Mouse (Mus musculus) midbrain, embryonic 14.5 days (tissue): ENCODE data around the gene Wdhd1. TPM values are rescaled to one million over a fixed set of nuclear protein-coding genes. Genes with fewer than 3 reads are reported as not detected.

Experiments
- ATAC-seq: fragments of 200-750 bp; cut with Nextera tagmentation; 2 replicates; pipeline ENCODE4 v1.8.0; 2017; ENCODE audit warnings: moderate number of reproducible peaks, moderate library complexity; ENCODE audit not compliant: low FRiP score, low TSS enrichment
- DNase-seq: peaks from one replicate; pipeline ENCODE4 v3.0.0-alpha.2; 2015
- H3K27ac ChIP-seq: fragments of 300-500 bp; sonication (generic); replicated peaks from 2 replicates; pipeline ENCODE4 v1.5.1; 2014; ENCODE audit warnings: mild to moderate bottlenecking, low read depth, low read length, moderate library complexity
- H3K27me3 ChIP-seq: fragments of 300-500 bp; sonication (generic); 2 replicates; pipeline ENCODE4 v1.6.1; 2014; ENCODE audit warnings: low read length, control low read depth, mixed read lengths; ENCODE audit not compliant: control insufficient read depth, insufficient read depth
- H3K36me3 ChIP-seq: fragments of 300-500 bp; sonication (generic); 2 replicates; pipeline ENCODE4 v1.6.1; 2014; ENCODE audit warnings: low read length, control low read depth; ENCODE audit not compliant: control insufficient read depth, insufficient read depth
- H3K4me1 ChIP-seq: fragments of 300-500 bp; sonication (generic); 2 replicates; pipeline ENCODE4 v1.6.1; 2014; ENCODE audit warnings: mild to moderate bottlenecking, antibody characterized with exemption, low read length, control low read depth; ENCODE audit not compliant: control insufficient read depth, insufficient read depth
- H3K4me2 ChIP-seq: fragments of 300-500 bp; sonication (generic); 2 replicates; pipeline ENCODE4 v1.6.1; 2014; ENCODE audit warnings: mild to moderate bottlenecking, low read length, moderate library complexity
- H3K4me3 ChIP-seq: fragments of 300-500 bp; sonication (generic); replicated peaks from 2 replicates; pipeline ENCODE4 v1.5.1; 2014; ENCODE audit warnings: low read depth, low read length
- H3K9ac ChIP-seq: fragments of 300-500 bp; sonication (generic); replicated peaks from 2 replicates; pipeline ENCODE4 v1.6.1; 2014; ENCODE audit warnings: mild to moderate bottlenecking, low read length, moderate library complexity
- H3K9me3 ChIP-seq: fragments of 300-500 bp; sonication (generic); 2 replicates; pipeline ENCODE4 v1.6.1; 2016; ENCODE audit warnings: low read length, control low read depth, mixed read lengths; ENCODE audit not compliant: control insufficient read depth
- WGBS: fragments of 180-500 bp; shearing (Covaris S2); extraction: QIAGEN DNeasy Blood & Tissue Kit; methylation state at CpG from one replicate; pipeline ENCODE4 v1.1.7; 2014; 5-methylcytosine and 5-hydroxymethylcytosine counted together
- polyA plus RNA-seq: library from polyadenylated mRNA; unstranded; fragments of >200 nt; fragmentation: Nextera tagmentation; extraction: Ambion mirVana; gene quantifications from 2 replicates; pipeline ENCODE4 v1.2.1, GENCODE M21; 2014

Gene Wdhd1
- polyA plus RNA-seq, 1 experiment from 2014 or later = 21.1 TPM

GRCm38 (mm10) chr14:47221567-47221966 is 55.1 kb downstream of the Wdhd1 start:
- Histone ChIP-seq H3K4me3 (no peak overlapping the region), H3K36me3 (no peaks in the 10 kb centered on the region), H3K27me3 (no peaks in the 10 kb centered on the region), H3K9me3 (no peaks in the 10 kb centered on the region), H3K27ac (no peak overlapping the region), H3K9ac (no peak overlapping the region), H3K4me1 (no peaks in the 10 kb centered on the region), H3K4me2 (no peak overlapping the region)
- no peak for DNase-seq
- WGBS = 85% methylated on average over 11 of the region's 11 CpGs
- ATAC-seq = no peak

- DNase-seq (no peak), ATAC-seq (no peak)
- no peak overlapping the region for H3K9ac ChIP-seq
- H3K4me3 ChIP-seq = no peak overlapping the region
- 82% methylated on average over 8 of the region's 8 CpGs for WGBS
- H3K4me2 ChIP-seq = no peak overlapping the region
- H3K4me1 ChIP-seq = no peaks in the 10 kb centered on the region
- no peaks in the 10 kb centered on the region for H3K9me3 ChIP-seq
- no peaks in the 10 kb centered on the region for H3K36me3 ChIP-seq
- no peaks in the 10 kb centered on the region for H3K27me3 ChIP-seq
- no peak overlapping the region for H3K27ac ChIP-seq
These were observed 56.2 kb downstream of the Wdhd1 start for GRCm38 (mm10) chr14:47220231-47221025.

- Histone ChIP-seq H3K4me1 (no peaks in the 10 kb centered on the region), H3K9me3 (no peaks in the 10 kb centered on the region), H3K27me3 (no peaks in the 10 kb centered on the region), H3K9ac (no peak overlapping the region), H3K4me2 (no peak overlapping the region), H3K36me3 (no peaks in the 10 kb centered on the region), H3K4me3 (no peak overlapping the region), H3K27ac (no peak overlapping the region)
- WGBS = 85% methylated on average over 9 of the region's 9 CpGs
- ATAC-seq (no peak), DNase-seq (no peak)
These were observed 57.7 kb downstream of the Wdhd1 start for GRCm38 (mm10) chr14:47218766-47219606.

DNA sequence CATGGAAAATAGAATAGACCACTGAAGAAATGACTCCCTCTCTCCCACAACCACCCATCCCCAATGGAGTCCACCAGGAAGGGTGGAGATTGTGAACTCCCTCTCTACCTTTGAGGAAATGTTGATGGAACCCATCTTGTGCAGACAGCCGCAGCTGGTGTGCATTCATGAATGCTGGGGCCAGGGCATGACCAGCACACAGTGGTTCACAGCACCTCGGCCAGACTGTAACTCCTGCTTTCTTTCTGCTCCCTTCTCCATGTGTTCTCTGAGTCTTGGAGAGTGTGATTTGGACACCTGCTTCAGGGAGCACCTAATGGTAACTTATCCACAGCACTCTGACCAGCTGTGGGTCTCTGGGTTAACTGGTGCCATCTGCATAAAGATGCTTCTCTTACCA is 60.1 kb downstream of the Wdhd1 start:
- no peak for ATAC-seq
- Histone ChIP-seq H3K9me3 (no peaks in the 10 kb centered on the region), H3K4me2 (no peak overlapping the region), H3K4me1 (no peaks in the 10 kb centered on the region), H3K36me3 (no peaks in the 10 kb centered on the region), H3K27me3 (no peaks in the 10 kb centered on the region), H3K4me3 (no peak overlapping the region), H3K9ac (no peak overlapping the region), H3K27ac (no peak overlapping the region)
- 94% methylated on average over 2 of the region's 2 CpGs for WGBS
- no peak for DNase-seq

DNA sequence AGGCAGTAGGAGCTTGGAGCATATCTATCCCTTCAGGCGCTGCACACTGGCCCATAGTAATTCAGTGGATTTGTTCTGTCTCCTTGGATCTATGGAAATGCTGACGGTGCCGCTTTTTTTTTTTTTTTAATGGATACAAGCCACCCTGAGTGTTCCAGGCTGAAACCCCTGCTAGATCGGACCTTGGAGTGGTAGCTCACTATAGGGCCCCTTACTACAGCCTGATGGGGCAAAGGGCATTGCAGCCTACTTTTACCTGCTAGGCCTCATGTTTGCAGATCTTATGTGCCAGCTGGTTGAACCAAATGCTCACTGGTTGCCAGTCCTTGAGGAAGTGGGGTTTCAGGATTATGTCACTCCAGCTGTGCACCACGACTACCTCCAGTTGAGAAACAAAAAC is 62.3 kb downstream of the Wdhd1 start:
- H3K36me3 ChIP-seq = no peaks in the 10 kb centered on the region
- ATAC-seq (no peak), DNase-seq (no peak)
- H3K4me2 ChIP-seq = no peak overlapping the region
- no peak overlapping the region for H3K27ac ChIP-seq
- no peak overlapping the region for H3K4me3 ChIP-seq
- no peaks in the 10 kb centered on the region for H3K4me1 ChIP-seq
- H3K9me3 ChIP-seq = no peaks in the 10 kb centered on the region
- 85% methylated on average over 5 of the region's 5 CpGs for WGBS
- no peak overlapping the region for H3K9ac ChIP-seq
- no peaks in the 10 kb centered on the region for H3K27me3 ChIP-seq

DNA sequence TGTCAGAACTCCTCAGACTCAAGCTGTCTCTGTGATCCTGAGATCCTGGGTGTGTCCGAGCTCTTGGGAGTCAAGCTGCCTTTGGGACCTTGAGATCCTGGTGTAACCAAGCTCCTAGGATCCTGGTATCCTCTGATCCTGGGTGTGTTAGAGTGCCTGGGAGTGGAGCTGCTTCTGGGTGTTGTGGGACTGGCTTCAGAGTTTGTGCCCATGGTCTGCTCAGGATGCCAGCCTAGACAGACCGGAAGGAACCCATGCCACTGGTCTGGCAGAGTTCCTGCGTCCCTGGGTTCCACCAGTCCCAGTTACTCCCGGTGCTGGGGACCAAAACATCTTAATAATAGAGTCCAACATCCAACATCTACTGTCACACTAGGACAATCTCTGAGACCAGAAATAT is 63.4 kb downstream of the Wdhd1 start:
- DNase-seq = no peak
- no peak overlapping the region for H3K9ac ChIP-seq
- 95% methylated on average over 4 of the region's 4 CpGs for WGBS
- no peak overlapping the region for H3K4me2 ChIP-seq
- no peaks in the 10 kb centered on the region for H3K4me1 ChIP-seq
- no peaks in the 10 kb centered on the region for H3K9me3 ChIP-seq
- H3K27ac ChIP-seq = no peak overlapping the region
- H3K4me3 ChIP-seq = no peak overlapping the region
- no peak for ATAC-seq
- no peaks in the 10 kb centered on the region for H3K36me3 ChIP-seq
- H3K27me3 ChIP-seq = no peaks in the 10 kb centered on the region

GRCm38 (mm10) chr14:47209669-47210164 is 66.9 kb downstream of the Wdhd1 start:
- 78% methylated on average over 4 of the region's 4 CpGs for WGBS
- Histone ChIP-seq H3K4me2 (no peak overlapping the region), H3K9ac (no peak overlapping the region), H3K27me3 (no peaks in the 10 kb centered on the region), H3K9me3 (no peaks in the 10 kb centered on the region), H3K27ac (no peak overlapping the region), H3K4me1 (no peaks in the 10 kb centered on the region), H3K36me3 (no peaks in the 10 kb centered on the region), H3K4me3 (no peak overlapping the region)
- ATAC-seq = no peak
- no peak for DNase-seq

- WGBS = 93% methylated on average over 12 of the region's 12 CpGs
These were observed 67.8 kb downstream of the Wdhd1 start for GRCm38 (mm10) chr14:47208564-47209493.

More at GRCm38 (mm10) chr14:47208564-47209493, 67.8 kb downstream of the Wdhd1 start:
- H3K4me2 ChIP-seq = no peak overlapping the region
- H3K4me3 ChIP-seq = no peak overlapping the region
- no peak overlapping the region for H3K9ac ChIP-seq
- H3K27ac ChIP-seq = no peak overlapping the region
- no peaks in the 10 kb centered on the region for H3K36me3 ChIP-seq
- DNase-seq (no peak), ATAC-seq (no peak)
- no peaks in the 10 kb centered on the region for H3K9me3 ChIP-seq
- no peaks in the 10 kb centered on the region for H3K4me1 ChIP-seq
- no peaks in the 10 kb centered on the region for H3K27me3 ChIP-seq
